Mouse (Mus musculus): ENCODE measurements around the gene Krtap5-4.
A peak's percentile ranks its signal among the peaks of the same experiment; 100 is the strongest.
"Not testable (repeated sequence)": the region's sequence is repeated elsewhere in the genome, so short reads cannot be mapped to it uniquely, and the experiment has no call there.

Gene Krtap5-4

GRCm38 (mm10) chr7:142322641-142323040 is 19.3 kb downstream of the Krtap5-4 start:
- DNase-seq, result no peak

GRCm38 (mm10) chr7:142323396-142324117 is 20.2 kb downstream of the Krtap5-4 start:
- DNase-seq, result no peak

- no peak for DNase-seq
These were observed 23.5 kb downstream of the Krtap5-4 start for GRCm38 (mm10) chr7:142326714-142327445.

GRCm38 (mm10) chr7:142328507-142328906 is 25.2 kb downstream of the Krtap5-4 start:
- DNase-seq, result no peak

- peak; percentile 82 for DNase-seq
These were observed 26.9 kb downstream of the Krtap5-4 start for GRCm38 (mm10) chr7:142330271-142330724.

GRCm38 (mm10) chr7:142331281-142331680 is 27.9 kb downstream of the Krtap5-4 start:
- no peak for DNase-seq

GRCm38 (mm10) chr7:142332741-142333140 is 29.4 kb downstream of the Krtap5-4 start:
- not testable (repeated sequence) for DNase-seq

GRCm38 (mm10) chr7:142334246-142334645 is 30.9 kb downstream of the Krtap5-4 start:
- peak; percentile 95 for DNase-seq

- DNase-seq, result no peak
These were observed 31.8 kb downstream of the Krtap5-4 start for GRCm38 (mm10) chr7:142335151-142335550.

- DNase-seq, result no peak
These were observed 37.1 kb downstream of the Krtap5-4 start for GRCm38 (mm10) chr7:142340269-142340970.

GRCm38 (mm10) chr7:142341564-142342246 is 38.4 kb downstream of the Krtap5-4 start:
- DNase-seq, result no peak

GRCm38 (mm10) chr7:142342247-142342640 is 38.9 kb downstream of the Krtap5-4 start:
- DNase-seq, result no peak

- DNase-seq, result no peak
These were observed 44.2 kb downstream of the Krtap5-4 start for GRCm38 (mm10) chr7:142347542-142347941.

GRCm38 (mm10) chr7:142349308-142349961 is 46.1 kb downstream of the Krtap5-4 start:
- DNase-seq, result no peak

- DNase-seq, result no peak
These were observed 48.2 kb downstream of the Krtap5-4 start for GRCm38 (mm10) chr7:142351569-142351968.

GRCm38 (mm10) chr7:142353854-142354253 is 50.5 kb downstream of the Krtap5-4 start:
- no peak for DNase-seq

Data from kidney, postnatal 10 days (tissue).